Mouse (Mus musculus) heart, postnatal 0 days (tissue): ENCODE measurements around the gene Sorbs2. TPM values are rescaled to one million over a fixed set of nuclear protein-coding genes. Genes with fewer than 3 reads are reported as not detected.

Source experiments
- ATAC-seq: fragments of 200-750 bp; cut with Nextera tagmentation; 2 replicates; pipeline ENCODE4 v1.8.0; 2017; ENCODE audit warnings: low read depth, moderate number of reproducible peaks, moderate library complexity; ENCODE audit not compliant: insufficient read depth
- DNase-seq: peaks from one replicate; pipeline ENCODE4 v3.0.0-alpha.2; 2016; ENCODE audit warnings: low spot score
- H3K27ac ChIP-seq: fragments of 300-500 bp; sonication (generic); 2 replicates; pipeline ENCODE4 v1.5.1; 2014; ENCODE audit warnings: low read depth, mild to moderate bottlenecking
- H3K27me3 ChIP-seq: fragments of 300-500 bp; sonication (generic); 2 replicates; pipeline ENCODE4 v1.6.1; 2014; ENCODE audit warnings: low read length, mixed read lengths; ENCODE audit not compliant: control insufficient read depth, insufficient read depth
- H3K36me3 ChIP-seq: fragments of 300-500 bp; sonication (generic); replicated peaks from 2 replicates; pipeline ENCODE4 v1.6.1; 2014; ENCODE audit warnings: low read length, mixed read lengths; ENCODE audit not compliant: control insufficient read depth, insufficient read depth
- H3K4me1 ChIP-seq: fragments of 300-500 bp; sonication (generic); 2 replicates; pipeline ENCODE4 v1.6.1; 2014; ENCODE audit warnings: antibody characterized with exemption; ENCODE audit not compliant: control insufficient read depth, insufficient read depth
- H3K4me2 ChIP-seq: fragments of 300-500 bp; sonication (generic); 2 replicates; pipeline ENCODE4 v1.6.1; 2014; ENCODE audit warnings: low read depth, mild to moderate bottlenecking, low read length, moderate library complexity
- H3K4me3 ChIP-seq: fragments of 300-500 bp; sonication (generic); 2 replicates; pipeline ENCODE4 v1.5.1; 2014; ENCODE audit warnings: low read depth, low read length
- H3K9ac ChIP-seq: fragments of 300-500 bp; sonication (generic); replicated peaks from 2 replicates; pipeline ENCODE4 v1.6.1; 2014; ENCODE audit warnings: low read depth, low read length, mixed read lengths
- H3K9me3 ChIP-seq: fragments of 300-500 bp; sonication (generic); replicated peaks from 2 replicates; pipeline ENCODE4 v1.6.1; 2016; ENCODE audit warnings: low read length; ENCODE audit not compliant: control insufficient read depth
- CTCF ChIP-seq: IDR thresholded peaks from 2 replicates; pipeline ENCODE4 v1.5.1; 2016; ENCODE audit warnings: antibody characterized with exemption, control low read depth, low read depth
- EP300 ChIP-seq: IDR thresholded peaks from 2 replicates; pipeline ENCODE4 v1.6.1; 2016; ENCODE audit warnings: antibody characterized with exemption, low read depth
- WGBS: fragments of 180-500 bp; shearing (Covaris S2); extraction: QIAGEN DNeasy Blood & Tissue Kit; methylation state at CpG from one replicate; pipeline ENCODE4 v1.1.7; 2014; 5-methylcytosine and 5-hydroxymethylcytosine counted together
- polyA plus RNA-seq: library from polyadenylated mRNA; unstranded; fragments of >200 nt; fragmentation: Nextera tagmentation; extraction: Ambion mirVana; gene quantifications from 2 replicates; pipeline ENCODE4 v1.2.1, GENCODE M21; 2015
- total RNA-seq: library from RNA; depleted of rRNA; stranded (reverse); fragments of >200 nt; gene quantifications from 2 replicates; pipeline ENCODE4 v1.2.3, GENCODE M21; 2014; ENCODE audit warnings: low replicate concordance

Gene Sorbs2
- total and polyA plus RNA-seq, 2 experiments from 2014 or later = 228 to 385 TPM

GRCm38 (mm10) chr8:45649966-45650365 is 142.4 kb downstream of the Sorbs2 start:
- 16% methylated on average over 5 of the region's 5 CpGs for WGBS
- no peak overlapping the region for H3K4me3 ChIP-seq
- DNase-seq (no peak), ATAC-seq (peak; percentile 77)
- H3K4me1 ChIP-seq = peaks cover 14% of the 10 kb centered on the region
- no peak for TF ChIP-seq CTCF
- peak; percentile 33; the same call in 1 of the 2 replicates for TF ChIP-seq EP300
- H3K27me3 ChIP-seq = no peaks in the 10 kb centered on the region
- H3K27ac ChIP-seq = peak overlapping the region; percentile 93
- H3K36me3 ChIP-seq = no peaks in the 10 kb centered on the region
- no peak overlapping the region for H3K9ac ChIP-seq
- H3K9me3 ChIP-seq = no peaks in the 10 kb centered on the region
- H3K4me2 ChIP-seq = peak overlapping the region; percentile 22; the same call in 1 of the 2 replicates

GRCm38 (mm10) chr8:45658021-45658420 is 150.4 kb downstream of the Sorbs2 start:
- Histone ChIP-seq H3K4me3 (peak overlapping the region; percentile 69), H3K27ac (peak overlapping the region; percentile 97), H3K36me3 (no peaks in the 10 kb centered on the region; the same call in 1 of the 2 replicates), H3K27me3 (no peaks in the 10 kb centered on the region), H3K9me3 (no peaks in the 10 kb centered on the region), H3K4me2 (peak overlapping the region; percentile 68), H3K9ac (peak overlapping the region; percentile 83), H3K4me1 (peaks cover 26% of the 10 kb centered on the region)
- TF ChIP-seq CTCF (no peak), EP300 (peak; percentile 74; the same call in 1 of the 2 replicates)
- peak; percentile 88 for DNase-seq
- 16% methylated on average over 3 of the region's 3 CpGs for WGBS
- peak; percentile 87 for ATAC-seq

GRCm38 (mm10) chr8:45658458-45659325 is 151.1 kb downstream of the Sorbs2 start:
- Histone ChIP-seq H3K36me3 (no peaks in the 10 kb centered on the region; the same call in 1 of the 2 replicates), H3K4me1 (peaks cover 27% of the 10 kb centered on the region), H3K4me2 (peak overlapping the region; percentile 68), H3K27me3 (no peaks in the 10 kb centered on the region), H3K9me3 (no peaks in the 10 kb centered on the region), H3K9ac (peak overlapping the region; percentile 83), H3K4me3 (peak overlapping the region; percentile 69), H3K27ac (peak overlapping the region; percentile 97)
- WGBS = 9% methylated on average over 18 of the region's 18 CpGs
- 0 out of 2 replicates have a peak, but pooled peaks have one; percentile 66 for TF ChIP-seq EP300
- no peak for TF ChIP-seq CTCF
- DNase-seq = peak; percentile 79
- ATAC-seq = peak; percentile 78

- ATAC-seq = no peak
- 27% methylated on average over 4 of the region's 4 CpGs for WGBS
- H3K9ac ChIP-seq = peak overlapping the region; percentile 83
- peak overlapping the region; percentile 69 for H3K4me3 ChIP-seq
- H3K9me3 ChIP-seq = no peaks in the 10 kb centered on the region
- no peaks in the 10 kb centered on the region for H3K27me3 ChIP-seq
- DNase-seq = no peak
- H3K4me2 ChIP-seq = peak overlapping the region; percentile 68
- peaks cover 31% of the 10 kb centered on the region for H3K4me1 ChIP-seq
- H3K27ac ChIP-seq = peak overlapping the region; percentile 97
- no peaks in the 10 kb centered on the region; the same call in 1 of the 2 replicates for H3K36me3 ChIP-seq
- TF ChIP-seq CTCF = no peak
- TF ChIP-seq EP300 = no peak
Observed at GRCm38 (mm10) chr8:45659473-45659872, 151.9 kb downstream of the Sorbs2 start.

GRCm38 (mm10) chr8:45660570-45660969 is 153.0 kb downstream of the Sorbs2 start:
- no peaks in the 10 kb centered on the region; the same call in 1 of the 2 replicates for H3K36me3 ChIP-seq
- TF ChIP-seq EP300 (no peak), CTCF (no peak)
- ATAC-seq (no peak), DNase-seq (no peak)
- H3K9ac ChIP-seq = peak overlapping the region; percentile 83
- peak overlapping the region; percentile 84 for H3K27ac ChIP-seq
- H3K4me2 ChIP-seq = peak overlapping the region; percentile 68
- peaks cover 21% of the 10 kb centered on the region for H3K4me1 ChIP-seq
- 19% methylated on average over 12 of the region's 12 CpGs for WGBS
- H3K27me3 ChIP-seq = no peaks in the 10 kb centered on the region
- peak overlapping the region; percentile 69 for H3K4me3 ChIP-seq
- no peaks in the 10 kb centered on the region for H3K9me3 ChIP-seq
